Mouse (Mus musculus) forebrain, postnatal 0 days (tissue): ENCODE measurements around the gene Lrrc30. TPM values are rescaled to one million over a fixed set of nuclear protein-coding genes. Genes with fewer than 3 reads are reported as not detected.

Experiments used
- ATAC-seq: fragments of 200-750 bp; cut with Nextera tagmentation; 2 replicates; pipeline ENCODE4 v1.8.0; 2017; ENCODE audit warnings: mild to moderate bottlenecking, moderate library complexity
- DNase-seq: peaks from one replicate; pipeline ENCODE4 v3.0.0-alpha.2; 2015
- H3K27ac ChIP-seq: fragments of 300-500 bp; sonication (generic); 2 replicates; pipeline ENCODE4 v1.5.1; 2014; ENCODE audit warnings: low read depth, mild to moderate bottlenecking, antibody characterized with exemption, low read length, moderate library complexity, mixed read lengths
- H3K27me3 ChIP-seq: fragments of 300-500 bp; sonication (generic); 2 replicates; pipeline ENCODE4 v1.6.1; 2014; ENCODE audit warnings: mild to moderate bottlenecking, low read length, mixed read lengths; ENCODE audit not compliant: insufficient read depth
- H3K36me3 ChIP-seq: fragments of 300-500 bp; sonication (generic); 2 replicates; pipeline ENCODE4 v1.6.1; 2014; ENCODE audit warnings: mild to moderate bottlenecking, moderate library complexity; ENCODE audit not compliant: insufficient read depth
- H3K4me1 ChIP-seq: fragments of 300-500 bp; sonication (generic); 2 replicates; pipeline ENCODE4 v1.6.1; 2014; ENCODE audit warnings: antibody characterized with exemption; ENCODE audit not compliant: insufficient read depth
- H3K4me2 ChIP-seq: fragments of 300-500 bp; sonication (generic); 2 replicates; pipeline ENCODE4 v1.6.1; 2014; ENCODE audit warnings: low read depth, mild to moderate bottlenecking, moderate library complexity
- H3K4me3 ChIP-seq: fragments of 300-500 bp; sonication (generic); 2 replicates; pipeline ENCODE4 v1.5.1; 2014; ENCODE audit warnings: low read depth, low read length, mixed read lengths
- H3K9ac ChIP-seq: fragments of 300-500 bp; sonication (generic); 2 replicates; pipeline ENCODE4 v1.6.1; 2014; ENCODE audit warnings: mild to moderate bottlenecking
- H3K9me3 ChIP-seq: fragments of 300-500 bp; sonication (generic); 2 replicates; pipeline ENCODE4 v1.6.1; 2016; ENCODE audit warnings: low read length
- CTCF ChIP-seq: sonication (generic); IDR thresholded peaks from 2 replicates; pipeline ENCODE4 v1.5.1; 2016; ENCODE audit warnings: antibody characterized with exemption, control low read depth, low read depth
- WGBS: fragments of 180-500 bp; shearing (Covaris S2); extraction: QIAGEN DNeasy Blood & Tissue Kit; methylation state at CpG from one replicate; pipeline ENCODE4 v1.1.7; 2014; 5-methylcytosine and 5-hydroxymethylcytosine counted together
- polyA plus RNA-seq: library from polyadenylated mRNA; unstranded; fragments of >200 nt; fragmentation: Nextera tagmentation; extraction: Ambion mirVana; gene quantifications from 2 replicates; pipeline ENCODE4 v1.2.1, GENCODE M21; 2015
- total RNA-seq: library from RNA; depleted of rRNA; stranded (reverse); fragments of >200 nt; gene quantifications from 2 replicates; pipeline ENCODE4 v1.2.3, GENCODE M21; 2014; rRNA removed

The Lrrc30 gene
- total and polyA plus RNA-seq, 2 experiments from 2014 or later, result not detected

- Histone ChIP-seq H3K9me3 (no peaks in the 10 kb centered on the region), H3K27ac (no peak overlapping the region), H3K4me2 (no peak overlapping the region), H3K27me3 (no peaks in the 10 kb centered on the region), H3K36me3 (no peaks in the 10 kb centered on the region), H3K9ac (no peak overlapping the region), H3K4me1 (no peaks in the 10 kb centered on the region), H3K4me3 (no peak overlapping the region)
- peak; percentile 87 for TF ChIP-seq CTCF
- DNase-seq (peak; percentile 94), ATAC-seq (peak; percentile 86)
- WGBS, result 19% methylated on average over 6 of the region's 6 CpGs
Measured at GRCm38 (mm10) chr17:67584937-67585579, 47.5 kb downstream of the Lrrc30 start.

DNA sequence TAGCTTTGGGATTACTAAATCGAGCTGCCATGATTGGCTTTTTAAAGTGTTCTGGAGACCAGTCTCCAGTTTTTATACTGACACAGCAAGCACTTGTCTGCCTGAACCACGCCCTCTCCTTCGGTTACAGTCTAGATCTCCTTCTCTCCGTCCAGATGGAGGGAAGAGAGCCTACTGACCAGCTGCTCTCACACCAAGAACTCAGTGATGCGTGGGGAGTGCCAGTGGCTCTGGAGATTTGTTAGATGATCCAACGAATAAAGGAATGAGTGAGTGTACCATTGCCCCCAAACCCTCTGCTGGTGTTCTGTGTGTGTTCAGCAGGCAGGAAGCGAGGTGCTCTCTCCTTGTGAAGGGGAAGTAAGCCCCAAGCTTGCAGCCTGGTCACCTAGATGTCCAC is 48.0 kb downstream of the Lrrc30 start:
- no peaks in the 10 kb centered on the region for H3K36me3 ChIP-seq
- H3K27me3 ChIP-seq, result no peaks in the 10 kb centered on the region
- H3K4me2 ChIP-seq, result no peak overlapping the region
- no peak for TF ChIP-seq CTCF
- no peaks in the 10 kb centered on the region for H3K9me3 ChIP-seq
- H3K9ac ChIP-seq, result no peak overlapping the region
- no peak for DNase-seq
- no peak overlapping the region for H3K27ac ChIP-seq
- H3K4me1 ChIP-seq, result no peaks in the 10 kb centered on the region
- H3K4me3 ChIP-seq, result no peak overlapping the region
- WGBS, result 71% methylated on average over 7 of the region's 7 CpGs
- no peak for ATAC-seq

DNA sequence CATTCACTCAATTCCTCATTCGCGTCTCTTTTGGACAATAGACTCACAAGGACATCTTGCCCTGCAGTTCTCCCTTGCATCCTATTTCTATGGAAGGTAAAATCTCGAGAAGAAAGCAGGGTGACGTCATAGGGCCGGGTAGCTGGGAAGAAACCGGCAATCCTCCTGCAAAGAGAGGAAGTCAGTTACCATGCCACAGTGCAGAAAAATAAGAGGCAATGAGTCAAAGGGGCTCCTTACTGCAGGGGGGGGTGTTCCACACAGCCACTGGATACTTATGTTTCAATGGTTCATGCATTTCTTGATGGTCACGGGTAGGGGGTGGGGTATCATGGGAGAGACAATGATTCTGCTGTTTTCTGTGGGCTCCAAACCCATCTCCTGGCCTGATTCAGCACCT is 49.1 kb downstream of the Lrrc30 start:
- 51% methylated on average over 7 of the region's 7 CpGs for WGBS
- ATAC-seq, result no peak
- no peaks in the 10 kb centered on the region for H3K27me3 ChIP-seq
- H3K4me2 ChIP-seq, result no peak overlapping the region
- no peaks in the 10 kb centered on the region for H3K9me3 ChIP-seq
- DNase-seq, result no peak
- no peaks in the 10 kb centered on the region for H3K36me3 ChIP-seq
- no peak overlapping the region for H3K27ac ChIP-seq
- TF ChIP-seq CTCF, result no peak
- no peak overlapping the region for H3K9ac ChIP-seq
- H3K4me1 ChIP-seq, result no peaks in the 10 kb centered on the region
- H3K4me3 ChIP-seq, result no peak overlapping the region

GRCm38 (mm10) chr17:67582681-67583356 is 49.7 kb downstream of the Lrrc30 start:
- no peak overlapping the region for H3K9ac ChIP-seq
- no peaks in the 10 kb centered on the region for H3K9me3 ChIP-seq
- DNase-seq (no peak), ATAC-seq (no peak)
- H3K27ac ChIP-seq, result no peak overlapping the region
- H3K36me3 ChIP-seq, result no peaks in the 10 kb centered on the region
- 82% methylated on average over 4 of the region's 4 CpGs for WGBS
- no peaks in the 10 kb centered on the region for H3K4me1 ChIP-seq
- no peak for TF ChIP-seq CTCF
- H3K4me3 ChIP-seq, result no peak overlapping the region
- no peaks in the 10 kb centered on the region for H3K27me3 ChIP-seq
- H3K4me2 ChIP-seq, result no peak overlapping the region

GRCm38 (mm10) chr17:67581839-67582238 is 50.7 kb downstream of the Lrrc30 start:
- Histone ChIP-seq H3K27me3 (no peaks in the 10 kb centered on the region), H3K4me1 (no peaks in the 10 kb centered on the region), H3K4me2 (no peak overlapping the region), H3K9ac (no peak overlapping the region), H3K36me3 (no peaks in the 10 kb centered on the region), H3K27ac (no peak overlapping the region), H3K4me3 (no peak overlapping the region), H3K9me3 (no peaks in the 10 kb centered on the region)
- no peak for DNase-seq
- TF ChIP-seq CTCF, result no peak
- WGBS, result 81% methylated on average over 5 of the region's 5 CpGs
- ATAC-seq, result no peak

Other genes starting within 250 kb of the Lrrc30 start
- gene Lama1, start 64.5 kb upstream of the Lrrc30 start, total RNA-seq, result 9.6 and 21.2 TPM in 2 replicates
- 1.8 and 2.9 TPM in 2 replicates for gene Lama1, start 64.5 kb upstream of the Lrrc30 start, polyA plus RNA-seq